27 mouse cellular contexts compared by ENCODE assay signal in the genomic region with DNA sequence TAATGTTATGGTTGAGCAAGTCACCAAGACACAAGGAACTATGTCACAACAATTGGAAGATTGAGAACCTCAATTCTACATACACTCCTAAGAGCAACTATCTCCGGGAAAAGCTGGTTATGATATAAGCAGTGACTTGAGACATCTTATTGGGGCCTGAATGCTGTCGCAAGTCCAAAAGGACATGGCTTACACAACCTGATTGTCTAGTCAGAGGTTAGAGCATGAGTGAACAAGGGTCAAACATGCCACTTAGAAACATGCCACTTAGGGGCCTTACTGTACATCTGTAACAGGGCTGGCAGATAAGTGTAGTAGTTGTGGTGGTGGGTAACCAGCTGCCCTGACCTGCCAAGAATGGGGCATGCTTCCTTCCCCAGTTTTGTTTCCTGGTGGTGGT.
"Had no signal": no experiment of that assay in that cellular context is flagged by ENCODE, and none has a peak within 500 bp of the region (broad histone marks: within the 10 kb centered on the region; RNA-seq: fewer than 3 reads in every experiment).

No protein-coding gene starts in this region.

- ATAC-seq: forebrain, postnatal 0 days; hindbrain, embryonic 16.5 days; inflammation-experienced regulatory T-cells, adult 6 months had no signal

- DNase-seq: gastrocnemius, postnatal 14 days; gastrocnemius, postnatal 36 days; heart, adult 2 months; heart, postnatal 4 days; kidney, adult 11 months; kidney, adult 2 months; kidney, adult 9 months; kidney, postnatal 14 days; kidney, postnatal 36 days; layer of hippocampus, adult 9-11 months; liver; liver, embryonic 13.5 days had no signal

- H3K27me3 ChIP-seq: heart, embryonic 13.5 days; heart, embryonic 15.5 days; hindbrain, embryonic 12.5 days; kidney, embryonic 15.5 days; limb, embryonic 12.5 days; liver, embryonic 13.5 days had no signal

- H3K9me3 ChIP-seq: heart, embryonic 13.5 days; heart, embryonic 15.5 days; hindbrain, embryonic 10.5 days; hindbrain, embryonic 12.5 days; kidney, embryonic 15.5 days; limb, embryonic 10.5 days; limb, embryonic 12.5 days; liver, embryonic 13.5 days had no signal

- H3K9ac ChIP-seq: forebrain, postnatal 0 days; heart, embryonic 13.5 days; heart, embryonic 15.5 days; hindbrain, embryonic 12.5 days; hindbrain, embryonic 14.5 days; kidney, embryonic 15.5 days; limb, embryonic 12.5 days; liver, embryonic 13.5 days had no signal

- H3K36me3 ChIP-seq: heart, embryonic 13.5 days; heart, embryonic 15.5 days; hindbrain, embryonic 10.5 days; hindbrain, embryonic 12.5 days; kidney, embryonic 15.5 days; limb, embryonic 10.5 days; limb, embryonic 12.5 days; liver, embryonic 13.5 days had no signal

- H3K4me3 ChIP-seq: heart, adult 2 months; heart, embryonic 13.5 days; heart, embryonic 15.5 days; hindbrain, embryonic 10.5 days; hindbrain, embryonic 12.5 days; kidney, embryonic 15.5 days; left cerebral cortex, adult 2 months; limb, embryonic 10.5 days; limb, embryonic 12.5 days; liver, embryonic 13.5 days had no signal

- H3K27ac ChIP-seq: heart, adult 2 months; heart, embryonic 13.5 days; heart, embryonic 15.5 days; hindbrain, embryonic 10.5 days; hindbrain, embryonic 12.5 days; hindbrain, embryonic 14.5 days; kidney, embryonic 15.5 days; kidney, postnatal 0 days; left cerebral cortex, adult 2 months; limb, embryonic 10.5 days; limb, embryonic 12.5 days; liver, embryonic 13.5 days had no signal

- H3K4me2 ChIP-seq: heart, embryonic 11.5 days; heart, embryonic 13.5 days; heart, embryonic 15.5 days; hindbrain, embryonic 12.5 days; hindbrain, embryonic 14.5 days; kidney, embryonic 15.5 days; limb, embryonic 12.5 days; liver, embryonic 11.5 days; liver, embryonic 13.5 days had no signal

- H3K4me1 ChIP-seq: hindbrain, embryonic 10.5 days; hindbrain, embryonic 12.5 days; kidney, embryonic 15.5 days; limb, embryonic 10.5 days; limb, embryonic 12.5 days; liver, embryonic 13.5 days had no signal
